Mouse (Mus musculus): ENCODE data around the gene Sult2b1. TPM values are rescaled to one million over a fixed set of nuclear protein-coding genes. Genes with fewer than 3 reads are reported as not detected.

The Sult2b1 gene
- total RNA-seq, 2 experiments from 2014 or later: 1.2 to 6.4 TPM

GRCm38 (mm10) chr7:45713881-45714520 is 70.5 kb downstream of the Sult2b1 start:
- no peak for ATAC-seq (replicated peaks; ENCODE audit: poor library complexity)

GRCm38 (mm10) chr7:45713396-45713795 is 71.1 kb downstream of the Sult2b1 start:
- no peak for ATAC-seq (replicated peaks; ENCODE audit: poor library complexity)

DNA sequence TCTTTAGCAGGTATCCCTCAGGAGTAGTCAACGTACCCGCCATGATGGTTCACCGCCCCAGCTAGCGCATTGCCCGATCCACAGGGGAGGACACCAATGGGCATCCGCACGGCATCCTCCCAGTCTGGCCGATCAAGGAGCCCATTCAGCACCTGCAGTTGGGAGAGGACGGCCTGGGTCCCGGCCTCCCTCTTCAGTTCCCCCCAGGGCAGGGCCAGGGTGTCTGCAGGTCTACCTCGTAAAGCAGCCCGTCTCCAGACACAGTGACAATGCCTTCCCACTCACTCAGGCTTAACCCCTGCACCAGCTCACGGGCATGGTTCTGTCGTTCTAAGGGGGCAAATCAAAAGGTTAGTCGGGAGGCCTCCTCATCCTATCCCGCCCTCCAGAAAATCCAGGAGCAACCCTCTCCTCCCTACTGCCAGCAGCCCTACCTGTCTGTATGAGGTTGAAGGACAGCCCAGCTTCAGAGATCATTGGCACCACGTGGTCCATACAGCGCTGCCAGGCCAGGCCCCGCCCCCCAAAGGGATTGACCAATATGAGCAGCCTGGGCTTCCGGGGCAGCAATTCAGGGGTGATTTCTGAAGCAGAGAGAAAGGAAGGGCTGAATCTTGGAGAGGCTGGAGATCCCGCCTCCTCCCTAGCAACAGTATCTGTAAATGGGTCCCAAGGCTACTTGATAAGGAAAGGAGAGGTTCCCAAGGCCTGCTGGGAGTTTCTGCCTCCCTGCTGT is 72.3 kb downstream of the Sult2b1 start:
- ATAC-seq (replicated peaks; ENCODE audit: poor library complexity): no peak

DNA sequence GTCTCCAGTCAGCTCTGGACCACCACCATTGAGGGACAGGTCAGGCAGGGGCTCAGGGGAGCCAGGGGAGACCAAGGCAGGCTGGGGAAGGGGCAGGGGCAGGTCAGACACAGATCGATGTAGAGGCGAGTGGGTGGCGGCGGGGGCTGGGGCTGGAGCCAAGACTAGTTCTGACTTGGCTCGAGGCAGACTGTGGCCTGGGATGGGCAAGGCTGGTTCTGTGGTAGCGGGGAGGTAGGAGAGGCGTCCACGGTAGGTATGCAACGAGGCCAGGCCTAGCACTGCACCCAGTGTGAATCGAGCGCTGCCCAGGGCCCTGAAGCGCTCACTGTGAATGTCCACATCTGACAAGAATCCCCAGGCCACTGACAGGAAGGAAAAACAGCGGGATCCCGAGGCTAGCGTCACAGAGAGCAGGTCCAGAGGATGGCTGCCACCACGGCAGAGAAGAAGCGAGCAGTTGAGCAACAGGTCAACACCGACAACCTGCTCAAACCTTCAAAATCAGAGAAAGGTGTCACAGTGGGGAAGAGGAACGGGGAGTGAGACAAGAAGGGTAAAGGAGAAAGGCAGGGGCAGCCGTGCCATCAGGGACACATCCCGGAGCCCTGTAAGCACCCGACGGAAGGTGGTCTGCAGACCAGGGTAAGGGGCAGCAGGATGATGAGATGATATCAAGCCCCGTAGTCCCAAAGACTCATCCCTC is 73.0 kb downstream of the Sult2b1 start:
- no peak for ATAC-seq (replicated peaks; ENCODE audit: poor library complexity)

DNA sequence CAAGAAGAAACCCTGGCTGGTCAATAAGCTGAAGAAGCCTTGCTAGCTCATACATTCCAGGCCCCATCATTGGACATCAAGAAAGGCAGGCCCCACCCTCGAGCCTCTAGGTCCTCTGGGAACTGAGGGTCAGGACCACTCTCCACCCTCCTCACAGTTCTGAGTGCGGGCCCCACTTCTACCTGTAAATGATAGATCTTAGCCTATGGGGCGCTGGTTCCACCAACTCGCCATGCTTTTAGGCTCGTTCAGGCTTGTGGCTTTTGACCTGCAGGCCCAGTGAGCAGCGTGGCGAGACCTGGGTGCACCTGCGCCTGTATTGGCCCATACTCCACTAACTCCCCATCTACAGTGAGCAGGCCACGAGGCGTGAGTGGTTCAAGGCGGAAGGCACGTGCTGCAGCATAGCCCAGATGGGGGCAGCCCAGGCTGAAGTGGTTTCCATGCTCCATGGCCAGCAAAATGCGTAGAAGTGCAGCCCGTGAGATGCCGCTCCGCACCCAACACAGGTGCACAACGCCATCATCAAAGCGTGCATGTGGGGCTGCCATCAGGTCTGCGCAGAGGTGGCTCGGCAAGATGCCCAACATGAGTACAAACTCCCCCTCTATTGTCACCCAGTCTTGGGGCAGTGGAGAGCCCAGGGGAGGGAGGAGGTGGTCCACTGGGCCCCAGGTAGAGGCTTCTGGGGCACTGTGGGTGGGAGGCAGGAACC is 73.8 kb downstream of the Sult2b1 start:
- no peak for ATAC-seq (replicated peaks; ENCODE audit: poor library complexity)

DNA sequence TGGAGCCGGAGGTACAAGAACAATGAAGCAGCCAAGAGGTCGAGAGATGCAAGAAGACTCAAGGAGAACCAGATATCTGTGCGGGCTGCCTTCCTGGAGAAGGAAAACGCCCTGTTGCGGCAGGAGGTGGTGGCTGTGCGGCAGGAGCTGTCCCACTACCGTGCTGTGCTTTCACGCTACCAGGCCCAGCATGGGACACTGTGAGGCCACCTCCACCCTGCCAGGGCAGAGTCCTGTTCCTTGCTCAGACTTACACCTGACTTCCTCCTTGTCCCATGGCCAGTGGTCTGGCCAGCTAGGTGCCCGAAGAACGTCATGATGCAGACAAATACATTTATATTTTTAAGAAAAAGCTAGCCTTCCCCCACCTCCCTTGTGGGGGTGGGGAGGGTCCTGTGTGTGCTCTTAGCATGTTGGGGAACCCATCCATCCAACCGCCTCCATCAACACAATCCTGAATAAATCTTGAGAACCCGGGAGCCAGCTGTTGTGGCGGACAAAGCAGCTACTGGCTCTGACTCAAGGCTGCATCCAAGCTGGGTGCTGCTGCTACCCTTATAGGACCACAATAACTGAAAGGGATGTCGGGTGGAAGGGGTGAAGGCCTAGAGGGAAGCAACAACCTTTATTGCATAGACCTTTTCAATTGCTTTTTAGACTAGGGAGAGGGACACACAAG is 74.7 kb downstream of the Sult2b1 start:
- ATAC-seq (replicated peaks; ENCODE audit: poor library complexity): no peak

DNA sequence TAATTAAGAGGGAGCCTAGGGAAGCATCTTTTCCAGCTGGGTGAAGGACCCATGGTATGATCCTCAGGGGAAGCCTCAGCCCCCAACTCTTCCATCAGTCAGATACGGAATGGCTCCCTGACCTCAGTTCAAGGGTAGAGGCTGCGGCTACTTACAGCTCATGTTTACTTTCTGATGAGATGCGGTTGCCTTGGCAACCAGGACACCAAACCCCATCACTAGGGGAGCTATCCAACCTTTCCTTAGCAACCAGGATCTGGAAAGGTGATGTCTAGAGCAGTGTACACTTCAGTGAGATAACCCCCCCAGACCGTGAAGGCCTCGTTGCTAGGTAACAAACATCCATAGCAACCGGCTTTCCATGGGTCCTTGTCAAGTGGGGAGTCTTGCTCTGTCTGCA is 75.4 kb downstream of the Sult2b1 start:
- ATAC-seq (replicated peaks; ENCODE audit: poor library complexity): no peak

GRCm38 (mm10) chr7:45708221-45708761 is 76.2 kb downstream of the Sult2b1 start:
- no peak for ATAC-seq (replicated peaks; ENCODE audit: poor library complexity)

DNA sequence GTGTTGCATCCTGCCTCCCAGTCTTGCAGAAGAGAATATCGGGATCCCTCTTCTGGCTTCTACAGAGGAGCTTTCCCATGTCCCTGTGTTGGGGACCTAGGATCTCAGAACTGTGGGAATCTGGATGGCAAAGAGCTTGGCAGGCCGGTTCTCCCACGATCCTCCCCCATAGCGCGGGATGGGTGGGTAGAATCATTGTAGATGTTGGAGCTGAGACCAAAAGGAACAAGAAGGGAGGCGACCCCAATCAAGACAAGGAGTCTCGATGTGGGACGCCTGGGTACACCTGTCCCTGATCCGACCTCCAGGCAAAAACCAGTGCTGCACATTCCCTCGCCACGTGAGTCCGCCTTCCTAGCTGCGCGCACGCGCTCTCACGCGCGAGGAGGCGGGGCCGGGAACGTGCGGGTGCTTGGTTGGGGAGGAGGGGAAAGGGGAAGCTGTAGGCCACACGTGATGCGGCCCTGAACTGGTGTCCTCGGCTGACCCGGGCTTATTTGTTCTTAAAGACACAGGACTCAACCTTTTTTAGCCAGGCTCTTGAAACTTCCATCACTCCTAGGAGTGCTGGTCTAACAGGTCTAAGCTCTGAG is 77.0 kb downstream of the Sult2b1 start:
- ATAC-seq (replicated peaks; ENCODE audit: poor library complexity): peak; percentile 49

GRCm38 (mm10) chr7:45706721-45707241 is 77.7 kb downstream of the Sult2b1 start:
- peak; percentile 9; the same call in 1 of the 2 replicates for ATAC-seq (replicated peaks; ENCODE audit: poor library complexity)

DNA sequence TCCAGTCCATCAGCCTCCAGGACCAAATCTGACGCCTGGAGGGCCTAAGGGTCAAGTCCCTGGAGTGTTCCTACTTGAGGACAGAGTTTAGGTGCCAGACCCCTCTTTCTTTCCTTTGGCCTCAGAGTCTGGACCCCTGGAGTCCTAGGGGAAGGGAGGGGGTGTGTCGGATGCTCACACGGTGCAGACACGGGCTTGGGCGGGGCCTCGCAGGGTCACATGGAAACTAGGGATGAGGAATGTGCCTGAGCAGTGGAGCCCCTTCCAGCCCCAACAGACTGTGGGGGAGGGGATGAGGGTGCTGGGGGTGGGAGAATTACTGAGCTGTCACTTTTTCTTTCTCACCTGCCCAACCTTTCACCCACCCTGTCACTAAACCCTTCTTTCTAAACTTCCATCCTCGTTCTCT is 78.6 kb downstream of the Sult2b1 start:
- ATAC-seq (replicated peaks; ENCODE audit: poor library complexity): no peak

GRCm38 (mm10) chr7:45705443-45705864 is 79.0 kb downstream of the Sult2b1 start:
- ATAC-seq (replicated peaks; ENCODE audit: poor library complexity): no peak

DNA sequence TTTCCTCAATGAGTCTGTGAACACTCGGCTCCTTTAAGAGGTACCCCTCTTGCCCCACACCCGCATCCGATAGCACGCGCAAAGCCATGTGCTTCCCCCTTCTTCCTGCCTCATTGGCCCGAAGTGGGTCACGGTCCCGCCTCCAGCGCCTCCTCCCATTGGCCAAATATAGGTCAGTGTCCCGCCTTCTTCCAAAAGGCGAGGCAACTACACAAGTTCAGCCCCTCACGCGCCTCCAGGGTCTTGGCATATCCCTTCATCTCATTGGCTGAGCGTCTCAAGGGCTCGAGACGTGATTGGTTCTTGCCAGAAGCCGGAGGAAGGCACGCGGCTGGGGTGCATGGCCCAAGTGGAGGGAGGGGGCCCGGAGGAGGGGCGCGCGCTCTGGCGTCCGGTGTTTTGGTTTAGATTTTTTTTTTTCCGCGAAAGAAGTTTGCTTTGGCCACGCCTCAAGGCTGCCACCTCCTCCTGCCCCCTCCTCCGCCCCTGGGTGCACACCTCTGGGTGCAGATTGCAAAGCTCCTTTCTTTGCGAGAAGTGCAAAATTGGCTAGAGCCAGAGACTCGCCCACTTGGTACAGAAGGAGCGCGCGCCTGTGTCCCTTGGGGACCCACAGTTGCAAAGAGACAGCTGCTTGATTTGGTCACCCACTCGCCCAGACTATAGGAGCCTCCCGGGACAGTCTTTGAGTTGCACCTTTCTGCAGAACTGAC is 79.6 kb downstream of the Sult2b1 start, which contains the start of gene Dbp:
Dbp (plus strand) TSS at position 359 of the 713 bp plus-strand sequence.
- ATAC-seq (replicated peaks; ENCODE audit: poor library complexity): peak; percentile 64

DNA sequence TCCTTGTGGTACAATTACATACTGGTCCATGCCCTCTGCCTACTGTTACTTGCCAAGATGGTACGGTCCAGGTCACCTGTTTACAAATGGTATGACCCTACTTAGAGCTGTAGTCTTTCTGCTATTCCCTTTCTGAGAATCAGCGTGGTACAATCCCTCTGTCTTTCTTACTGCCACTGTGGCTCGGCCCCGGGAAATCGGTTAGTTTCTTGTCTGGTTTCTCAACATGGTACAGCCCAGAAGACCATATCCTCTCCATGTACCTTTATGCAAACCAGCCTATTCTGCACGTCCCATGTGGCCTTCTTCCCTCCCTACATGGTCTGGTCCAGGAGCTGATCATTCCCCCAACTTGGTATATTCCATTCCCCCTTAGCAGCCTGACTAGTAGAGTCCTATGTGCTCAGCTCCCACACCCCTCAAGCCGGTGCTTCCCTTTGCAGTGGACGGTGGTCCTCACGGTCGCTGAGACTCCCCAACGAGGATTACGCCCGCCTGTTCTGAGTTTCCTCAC is 80.4 kb downstream of the Sult2b1 start:
- peak; percentile 28 for ATAC-seq (replicated peaks; ENCODE audit: poor library complexity)

- ATAC-seq (replicated peaks; ENCODE audit: poor library complexity): no peak
Observed at GRCm38 (mm10) chr7:45703521-45704033, 80.9 kb downstream of the Sult2b1 start.

- no peak for ATAC-seq (replicated peaks; ENCODE audit: poor library complexity)
Observed at GRCm38 (mm10) chr7:45702809-45703520, 81.5 kb downstream of the Sult2b1 start.

DNA sequence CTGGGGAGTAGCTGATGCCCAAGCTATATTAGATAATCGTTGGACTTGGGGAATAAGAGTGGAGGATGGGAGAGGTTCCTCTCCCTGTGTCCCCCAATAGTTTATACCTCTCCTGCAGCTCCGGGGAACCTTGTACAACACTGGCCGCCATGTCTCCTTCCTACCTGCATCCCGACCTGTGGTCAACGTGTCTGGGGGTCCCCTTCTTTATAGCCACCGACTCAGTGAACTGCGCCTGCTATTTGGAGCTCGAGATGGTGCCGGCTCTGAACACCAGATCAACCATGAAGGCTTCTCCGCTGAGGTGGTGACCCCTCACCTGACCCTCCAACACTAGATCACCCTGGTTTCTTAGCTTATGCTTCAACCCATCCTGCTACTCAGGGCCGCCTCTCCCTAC is 82.2 kb downstream of the Sult2b1 start:
- no peak for ATAC-seq (replicated peaks; ENCODE audit: poor library complexity)

- no peak for ATAC-seq (replicated peaks; ENCODE audit: poor library complexity)
Observed at GRCm38 (mm10) chr7:45701607-45702006, 82.9 kb downstream of the Sult2b1 start.

All from megakaryocyte progenitor cell, adult 5-6 weeks (primary cell).